Mouse (Mus musculus) lung, postnatal 14 days (tissue): ENCODE results near the gene Myh10.
"Not testable (repeated sequence)": the region's sequence is repeated elsewhere in the genome, so short reads cannot be mapped to it uniquely, and the experiment has no call there.

Experiments used
- DNase-seq: peaks from one replicate; pipeline ENCODE4 v3.0.0; 2021

Gene Myh10

DNA sequence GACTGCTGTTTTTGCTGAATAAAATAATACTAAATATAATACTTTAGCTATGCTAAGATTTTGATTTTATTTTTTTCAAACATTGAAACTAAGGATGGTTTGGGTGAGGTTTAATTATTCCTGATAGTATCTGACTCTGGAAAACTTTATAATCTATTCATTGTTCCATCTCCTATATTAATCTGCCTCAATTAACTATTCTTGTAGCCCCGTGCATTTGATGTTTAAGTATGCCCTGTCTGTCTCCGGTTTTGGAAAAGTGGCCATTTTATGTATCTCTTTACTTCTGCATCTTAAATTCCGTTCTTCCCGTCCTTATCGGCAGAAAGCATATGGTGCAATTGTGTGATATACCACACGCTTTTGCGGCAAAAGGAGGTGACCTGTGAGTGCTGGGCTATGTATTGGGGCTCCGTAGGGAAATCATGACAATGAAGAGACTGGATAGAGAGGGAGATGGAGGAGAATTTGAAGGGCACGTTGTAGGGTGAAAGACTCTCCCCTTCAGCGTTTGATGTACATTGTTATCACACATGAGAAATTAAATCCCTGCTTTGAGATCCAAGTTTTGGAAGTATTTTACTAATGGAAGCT is 2.2 kb downstream of the Myh10 start:
- DNase-seq, result no peak

DNA sequence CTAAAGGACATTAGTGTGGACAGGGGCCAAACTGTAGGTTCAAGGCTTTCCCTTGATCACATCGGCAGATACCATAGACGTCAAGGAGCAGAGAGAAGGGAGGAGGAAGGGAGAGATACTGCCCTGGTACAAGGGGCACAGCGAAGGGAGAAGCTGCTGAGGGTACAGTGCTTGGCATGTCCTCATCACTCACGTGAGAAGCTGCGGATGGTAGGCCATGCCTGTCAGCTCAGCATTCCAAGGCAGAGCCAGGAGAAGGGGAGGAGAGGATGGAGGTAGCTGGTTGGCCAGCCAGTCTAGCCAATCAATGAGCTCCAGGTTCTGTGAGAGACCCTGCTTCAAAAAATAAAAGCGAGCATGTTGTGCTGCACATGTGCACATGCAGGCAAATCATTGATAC is 11.0 kb downstream of the Myh10 start:
- DNase-seq, result no peak

DNA sequence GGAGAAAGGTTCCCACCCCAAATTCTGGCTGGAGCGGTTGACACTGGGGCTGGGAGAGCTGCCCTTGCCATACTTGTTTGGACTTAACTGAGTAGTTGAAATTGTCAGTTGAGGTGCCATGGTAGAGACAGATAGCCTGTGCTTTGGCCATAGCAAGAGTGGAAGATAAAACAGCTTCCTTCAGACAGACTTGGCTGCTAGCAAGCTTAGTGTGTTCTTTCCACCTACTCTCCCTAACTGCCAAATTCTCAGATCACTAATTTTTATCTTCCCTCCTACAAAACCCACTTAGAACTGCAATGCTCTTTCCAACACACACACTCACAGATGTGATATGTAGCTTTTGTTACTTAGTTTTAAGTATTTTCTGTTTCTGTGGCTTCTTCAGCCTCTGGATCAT is 12.0 kb downstream of the Myh10 start:
- DNase-seq, result no peak

DNA sequence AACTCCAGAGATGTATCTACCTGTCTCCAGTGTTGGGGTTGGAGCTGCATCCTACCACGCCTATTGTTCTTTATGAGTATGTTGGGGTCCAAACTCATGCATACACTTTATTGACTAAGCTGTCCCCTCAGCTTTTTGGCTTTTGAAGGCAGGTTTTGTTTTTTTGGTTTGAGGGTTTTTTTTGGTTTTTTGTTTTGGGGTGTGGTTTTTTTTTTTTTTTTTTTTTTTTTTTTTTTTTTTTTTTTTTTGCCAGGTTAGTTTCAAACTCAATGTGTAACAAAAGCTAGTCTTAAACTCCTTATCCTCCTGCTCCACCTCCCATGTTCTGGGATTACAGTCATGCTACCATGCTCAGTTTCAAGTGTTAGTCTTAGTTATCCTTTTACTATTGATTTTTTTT is 12.9 kb downstream of the Myh10 start:
- DNase-seq, result no peak

DNA sequence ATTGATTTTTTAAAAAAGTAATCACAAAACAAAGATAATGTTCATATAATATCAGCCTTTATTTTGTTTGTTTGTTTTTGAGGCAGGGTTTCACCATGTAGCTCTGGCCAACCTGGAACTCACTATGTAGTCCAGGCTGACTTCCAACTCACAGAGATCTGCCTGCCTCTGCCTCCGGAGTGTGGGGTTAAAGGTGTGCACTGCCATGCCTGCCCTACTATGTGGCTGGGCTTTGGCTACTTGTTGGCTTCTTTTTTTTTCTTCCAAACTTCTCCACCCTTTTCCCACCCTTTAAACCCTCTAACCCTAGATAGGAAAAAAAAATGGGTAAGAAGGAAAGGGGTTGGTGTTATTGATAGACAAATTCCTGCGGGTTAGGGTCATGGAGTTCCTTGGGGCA is 13.5 kb downstream of the Myh10 start:
- no peak for DNase-seq

DNA sequence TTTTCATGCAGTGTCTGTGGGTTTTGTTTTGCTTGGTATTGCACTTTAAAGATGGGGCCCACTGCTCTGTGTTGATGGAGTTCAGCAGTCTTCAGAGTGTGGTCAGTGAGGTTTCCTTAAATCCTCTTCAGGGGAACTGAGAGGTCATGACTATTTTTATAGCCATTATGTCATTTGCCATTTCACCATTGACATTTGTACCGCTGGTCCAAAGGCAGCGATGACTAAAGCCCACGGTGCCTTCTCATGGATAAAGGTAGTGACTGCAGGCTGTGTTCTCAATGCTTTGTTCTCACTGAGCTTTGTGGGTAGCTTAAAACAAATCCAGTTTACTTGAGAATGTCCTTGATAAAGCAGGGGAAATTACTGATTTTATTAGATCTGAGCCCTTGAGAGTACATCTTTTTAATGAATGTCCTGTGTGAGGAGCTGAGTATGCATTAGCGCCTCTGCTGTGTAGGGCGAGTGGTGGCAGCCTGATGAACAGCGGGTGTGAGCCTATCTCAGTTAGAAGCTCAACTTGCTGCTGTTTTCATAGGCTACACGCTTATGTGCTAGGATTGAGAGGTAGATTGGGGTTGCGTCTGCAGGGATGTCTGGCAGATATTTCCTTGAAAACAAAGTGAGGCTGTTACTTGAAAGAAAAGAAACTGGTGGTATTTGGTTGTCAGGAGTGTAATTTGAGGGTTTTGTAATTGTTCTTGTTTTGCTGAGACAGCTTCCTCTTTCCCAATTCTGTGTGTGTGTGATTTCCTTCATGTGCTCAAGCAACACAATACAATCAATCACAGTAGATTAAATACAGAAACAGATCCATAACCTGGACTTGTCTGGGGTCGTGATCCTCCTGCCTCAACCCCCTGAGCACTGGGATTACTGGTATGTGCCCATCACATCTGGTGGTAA is 15.4 kb downstream of the Myh10 start:
- DNase-seq, result no peak

DNA sequence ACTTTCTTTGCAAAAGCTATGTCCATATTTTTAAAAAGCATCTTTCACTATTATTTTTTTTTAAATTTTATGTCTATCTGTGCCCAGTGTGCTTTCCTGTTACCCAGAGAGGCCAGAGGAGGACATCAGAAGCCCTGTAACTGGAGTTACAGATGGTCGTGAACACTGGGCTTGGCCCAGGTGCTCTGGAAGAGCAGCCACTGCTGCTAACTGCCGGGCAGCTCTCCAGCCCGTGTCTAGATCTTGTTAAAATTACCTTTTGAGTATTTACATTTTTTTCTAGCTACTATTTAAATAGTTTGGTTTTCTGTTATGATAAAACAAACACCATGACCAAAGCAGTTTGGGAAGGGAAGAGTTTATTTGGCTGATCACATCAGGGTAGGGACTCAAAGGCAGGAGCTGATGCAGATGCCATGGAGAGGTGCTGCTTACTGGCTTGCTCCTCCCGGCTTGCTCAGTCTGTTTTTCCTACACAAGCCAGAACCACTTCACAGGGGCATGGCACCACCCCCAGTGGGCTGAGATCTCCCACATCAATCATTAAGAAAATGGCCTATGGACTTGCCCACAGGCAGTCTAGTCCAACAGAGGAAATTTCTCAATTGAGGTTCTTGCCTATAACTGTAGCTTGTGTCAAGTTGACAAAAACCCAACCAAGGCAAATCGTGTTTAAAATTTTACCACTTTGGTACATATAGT is 16.7 kb downstream of the Myh10 start:
- DNase-seq, result no peak

DNA sequence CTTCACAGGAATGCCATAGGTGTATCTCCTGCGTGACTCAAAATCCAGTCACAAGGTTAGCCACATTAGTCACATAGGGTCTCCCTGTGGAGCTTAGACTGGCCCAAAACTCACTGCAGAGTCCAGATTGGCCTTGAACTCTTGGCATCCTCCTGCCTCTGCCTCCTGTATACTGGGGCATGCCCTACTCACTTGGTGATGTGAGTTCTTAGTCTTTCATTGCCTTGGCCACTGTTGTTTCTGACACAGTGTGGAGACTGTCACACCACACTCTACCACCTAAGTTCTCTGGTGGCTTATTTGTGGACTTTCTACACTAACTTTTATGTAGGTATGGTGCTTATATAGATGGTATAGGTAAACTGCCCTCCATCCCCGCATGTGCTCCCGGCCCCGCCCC is 24.8 kb downstream of the Myh10 start:
- DNase-seq, result no peak

DNA sequence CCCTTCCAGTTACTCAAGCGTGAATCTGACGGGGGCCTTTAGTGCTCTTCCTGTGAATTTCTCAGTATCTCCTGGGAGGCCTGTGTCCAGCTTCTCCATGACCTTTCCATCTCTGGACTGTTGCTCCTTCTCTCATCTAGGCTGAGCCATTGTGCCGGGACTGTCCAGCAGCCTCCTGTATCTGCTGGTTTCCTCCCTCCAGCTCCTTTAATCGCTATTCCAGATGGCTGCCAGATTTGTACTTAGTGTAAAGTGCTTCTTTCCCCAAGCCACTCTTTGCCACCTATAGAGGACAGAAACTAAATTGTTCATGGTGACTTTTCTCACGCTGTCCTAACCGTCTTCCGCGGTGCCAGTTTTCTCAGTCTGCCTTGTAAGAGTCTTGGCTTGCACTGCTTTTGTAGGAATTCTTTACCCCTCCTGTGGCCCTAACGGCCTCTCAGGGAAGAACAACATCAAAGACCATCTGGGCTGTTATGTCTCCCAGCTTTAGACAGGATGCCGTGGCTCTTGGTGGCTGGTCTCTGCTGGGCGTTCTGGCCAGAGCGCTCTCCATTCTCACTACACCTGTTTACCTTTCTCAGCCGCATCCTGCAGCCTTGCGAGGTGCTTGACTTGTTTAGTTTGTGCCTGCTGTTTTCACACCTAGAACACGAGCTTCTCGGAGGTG is 25.9 kb downstream of the Myh10 start:
- DNase-seq, result no peak

DNA sequence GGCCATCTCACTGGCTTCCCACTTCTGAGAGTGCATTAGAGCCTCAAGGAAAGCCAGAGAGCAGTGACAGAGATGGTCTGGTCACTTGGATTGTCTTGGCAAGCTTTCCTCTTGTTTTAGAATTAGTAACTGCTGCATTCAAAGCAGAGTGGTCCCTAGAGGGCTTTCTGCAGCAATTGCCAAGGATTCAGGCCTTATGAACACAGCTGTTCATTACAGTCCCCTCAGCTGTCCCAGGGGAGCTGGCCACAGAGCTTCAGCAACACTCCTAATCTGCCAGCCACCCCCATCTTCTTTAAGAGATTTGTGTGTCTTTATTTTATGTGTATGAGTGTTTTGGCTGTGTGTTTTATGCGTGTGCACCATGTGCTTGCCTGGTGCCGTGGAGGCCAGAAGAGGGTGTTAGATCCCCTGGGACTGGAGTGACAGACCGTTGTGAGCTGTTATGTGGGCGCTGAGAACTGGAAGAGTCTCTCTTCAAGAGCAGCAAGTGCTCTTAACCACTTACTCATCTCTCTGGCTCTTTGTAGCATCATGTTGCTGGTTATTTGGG is 27.8 kb downstream of the Myh10 start:
- peak; percentile 20 for DNase-seq

DNA sequence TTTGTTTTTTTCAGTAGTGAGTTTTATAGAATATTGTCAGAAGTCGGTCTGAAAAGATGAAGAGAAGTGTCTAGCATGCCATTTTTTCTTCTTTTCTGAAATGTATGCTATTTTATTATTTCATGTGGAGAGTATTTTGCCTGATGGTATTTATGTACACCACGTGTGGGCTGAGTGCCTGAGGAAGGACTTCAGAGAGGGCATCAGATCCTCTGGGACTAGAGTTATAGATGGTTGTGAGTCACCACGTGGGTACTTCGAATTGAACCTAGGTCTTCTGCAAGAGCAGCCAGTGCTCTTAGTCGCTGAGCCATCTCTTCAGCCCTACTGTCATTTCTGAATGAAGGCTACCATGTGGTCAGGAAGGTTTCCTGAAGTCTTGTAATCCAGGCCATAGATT is 28.4 kb downstream of the Myh10 start:
- DNase-seq, result no peak

DNA sequence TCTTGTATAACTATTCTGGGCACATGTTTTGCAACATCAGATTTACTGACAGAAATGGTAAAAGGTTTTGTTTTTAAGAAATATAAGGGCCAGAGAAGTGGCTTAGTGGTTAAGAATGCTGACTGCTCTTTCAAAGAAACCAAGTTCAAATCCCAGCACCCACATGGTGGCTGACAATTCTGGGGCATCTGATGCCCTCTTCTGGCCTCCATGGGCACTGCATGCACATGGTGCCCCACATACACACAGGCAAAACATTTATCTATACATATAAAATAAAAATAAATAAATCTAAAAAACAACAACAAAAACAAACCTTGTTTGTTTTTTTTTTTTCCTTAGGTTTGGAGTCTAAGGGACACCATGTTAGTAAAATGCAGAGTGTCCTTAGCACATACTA is 32.8 kb downstream of the Myh10 start:
- peak; percentile 26 for DNase-seq

DNA sequence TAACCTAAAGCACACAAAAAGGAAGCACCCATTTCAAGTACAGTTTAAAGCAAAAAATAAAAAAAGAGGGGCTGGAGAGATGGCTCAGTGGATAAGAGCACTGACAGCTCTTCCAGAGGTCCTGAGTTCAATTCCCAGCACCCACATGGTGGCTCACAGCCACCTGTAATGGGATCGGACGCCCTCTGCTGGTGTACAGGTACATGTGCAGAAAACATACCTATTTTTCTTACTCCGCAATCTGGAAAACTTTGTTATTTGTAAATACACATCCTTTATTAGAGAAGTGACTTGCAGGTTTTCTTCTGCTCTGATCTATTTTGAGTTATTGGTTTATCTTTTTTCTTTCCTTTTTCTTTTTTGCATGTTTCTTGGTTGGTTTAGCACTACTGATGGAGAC is 37.3 kb downstream of the Myh10 start:
- no peak for DNase-seq

DNA sequence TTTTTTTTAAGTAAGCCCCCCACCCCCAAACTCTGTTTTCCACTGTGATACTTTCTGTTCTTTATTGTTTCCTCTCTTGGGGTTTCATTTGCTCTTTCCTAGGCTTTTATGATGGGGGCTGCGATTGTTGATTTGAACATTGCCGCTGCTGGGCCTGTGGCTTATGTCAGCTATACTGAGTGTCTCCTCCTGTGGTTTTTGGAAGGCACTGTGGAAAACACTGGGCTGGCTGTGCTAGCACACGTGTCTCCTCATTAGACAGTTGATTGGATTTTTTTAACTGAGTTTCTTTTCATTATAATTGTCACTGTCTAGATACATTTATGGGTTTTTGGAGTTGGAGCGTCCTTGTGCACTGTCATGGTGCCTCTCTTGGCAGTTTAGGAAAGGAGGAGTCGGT is 39.4 kb downstream of the Myh10 start:
- peak; percentile 13 for DNase-seq

DNA sequence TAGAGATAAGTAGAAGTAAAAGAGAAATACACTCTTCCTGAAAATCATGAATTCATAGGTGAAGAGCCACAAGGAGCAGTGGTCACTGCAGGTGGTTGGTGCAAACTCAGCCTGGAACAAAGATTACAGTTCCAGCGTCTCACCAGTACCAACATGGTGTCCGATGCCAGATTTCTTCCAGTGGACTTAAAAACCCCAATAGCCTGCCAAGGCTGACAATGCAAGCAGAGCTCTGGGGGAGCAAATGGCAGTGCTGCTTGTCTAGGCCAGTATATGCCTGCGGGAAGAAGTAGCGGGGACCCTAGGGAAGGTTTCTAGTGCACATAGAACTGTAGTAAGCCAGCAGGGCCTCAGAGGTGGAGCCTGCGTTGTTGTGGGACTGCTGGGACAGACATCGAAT is 40.7 kb downstream of the Myh10 start:
- no peak for DNase-seq

DNA sequence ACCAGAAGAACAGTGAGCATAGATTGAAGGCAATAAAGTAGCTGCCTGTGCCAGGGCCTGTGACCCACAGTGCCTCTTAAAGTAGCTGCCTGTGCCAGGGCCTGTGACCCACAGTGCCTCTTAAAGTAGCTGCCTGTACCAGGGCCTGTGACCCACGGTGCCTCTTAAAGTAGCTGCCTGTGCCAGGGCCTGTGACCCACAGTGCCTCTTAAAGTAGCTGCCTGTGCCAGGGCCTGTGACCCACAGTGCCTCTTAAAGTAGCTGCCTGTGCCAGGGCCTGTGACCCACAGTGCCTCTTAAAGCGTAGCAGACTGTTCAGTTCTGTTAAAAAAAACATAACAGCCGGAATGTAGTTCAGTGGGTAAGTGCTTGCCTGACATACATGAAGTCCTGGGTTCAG is 42.0 kb downstream of the Myh10 start:
- DNase-seq, result not testable (repeated sequence)

DNA sequence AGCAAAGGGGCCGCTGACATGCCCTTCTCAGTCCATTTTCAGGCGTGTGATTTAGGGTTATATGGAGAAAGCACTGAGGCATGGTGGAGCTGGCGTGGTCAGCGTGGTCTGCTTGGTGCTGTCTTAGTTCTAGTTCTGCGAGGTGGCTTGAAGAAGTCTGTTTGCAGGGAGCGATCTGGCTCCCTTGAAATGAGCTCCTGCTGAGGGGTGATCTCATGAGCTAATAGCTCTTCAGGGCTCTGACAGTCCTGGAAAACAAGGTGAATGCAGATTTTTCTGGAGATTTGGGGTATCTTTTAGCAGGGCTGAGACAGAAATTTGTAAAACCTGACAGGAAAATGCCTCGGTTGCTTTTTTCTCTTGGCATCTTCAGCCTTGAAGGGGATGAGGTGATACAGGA is 48.1 kb downstream of the Myh10 start:
- no peak for DNase-seq

DNA sequence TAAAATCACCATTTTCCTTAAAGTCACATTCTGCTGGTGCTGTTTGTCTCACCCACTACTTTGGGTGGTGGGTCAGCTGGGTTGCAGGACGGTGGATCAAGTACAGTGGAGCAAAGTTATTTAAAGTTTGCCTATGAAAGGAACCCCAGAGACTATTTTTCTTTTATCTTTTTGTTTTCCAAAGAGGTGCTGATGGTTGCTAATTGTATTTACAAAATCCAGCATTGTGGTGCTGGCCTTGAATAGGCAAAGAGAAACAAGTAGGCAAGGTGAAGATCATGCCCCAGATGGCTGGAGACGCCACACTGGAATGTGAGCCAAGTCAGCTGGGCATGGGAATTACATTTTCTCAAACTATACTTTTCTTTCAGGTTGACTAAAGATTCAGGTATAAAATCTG is 51.3 kb downstream of the Myh10 start:
- no peak for DNase-seq

DNA sequence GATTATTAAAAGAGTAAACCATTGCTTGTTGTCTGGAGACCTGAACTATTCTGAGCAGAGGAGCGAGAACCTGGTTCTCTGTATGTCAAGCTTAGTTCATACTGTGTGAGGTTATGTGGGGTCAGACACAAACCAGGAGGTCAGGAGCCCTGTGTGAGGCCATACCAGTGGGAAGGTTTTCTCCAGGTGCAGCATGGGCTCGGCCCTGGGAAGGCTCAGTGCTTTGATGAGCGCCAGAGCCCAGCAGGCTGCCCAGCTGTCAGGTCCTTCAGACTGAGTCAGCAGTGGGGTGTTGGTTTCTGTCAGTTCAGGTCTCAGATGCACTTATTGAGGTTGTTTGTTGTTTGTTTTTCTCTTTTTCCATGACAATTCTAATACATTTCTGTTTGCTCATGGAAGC is 52.8 kb downstream of the Myh10 start:
- no peak for DNase-seq

DNA sequence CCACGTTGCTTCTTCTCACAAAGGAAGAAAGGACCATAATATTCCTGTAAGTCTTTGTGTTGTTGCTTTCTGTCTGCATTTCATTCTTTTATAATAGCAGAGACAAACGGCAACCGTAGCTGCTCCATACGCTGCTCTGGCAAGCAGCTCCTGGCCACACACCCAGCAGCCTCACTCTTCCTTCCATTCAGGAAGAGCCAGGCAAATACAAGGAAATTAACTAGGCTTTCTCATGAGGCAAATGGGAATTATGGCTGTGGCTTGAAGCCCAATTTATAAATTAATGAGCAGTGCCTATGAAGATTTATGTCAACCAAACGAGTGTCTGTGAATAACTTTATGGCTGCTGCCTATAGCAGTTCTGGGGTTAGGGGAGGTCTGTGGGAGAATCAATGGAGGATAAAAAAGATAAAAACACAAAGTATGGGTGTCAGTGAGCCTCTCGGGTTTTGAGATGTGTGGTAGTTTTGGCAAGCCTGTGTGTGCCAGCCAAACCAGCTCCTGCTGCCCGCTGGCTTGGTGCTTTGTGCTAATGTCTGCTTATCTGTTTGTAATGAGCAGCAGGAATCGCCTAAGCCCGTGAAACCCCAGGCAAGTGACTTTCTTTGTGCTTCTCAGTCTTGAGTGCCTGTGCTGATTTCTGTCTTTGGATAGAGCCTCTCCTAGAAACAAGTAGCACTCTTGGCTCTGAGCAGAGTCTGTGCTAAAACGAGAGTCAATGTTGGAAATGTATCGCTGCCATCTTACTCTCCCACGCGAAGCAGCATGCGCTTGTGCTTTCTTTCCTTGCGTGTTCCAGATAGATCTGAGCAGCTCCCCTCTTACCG is 54.2 kb downstream of the Myh10 start:
- DNase-seq, result no peak

DNA sequence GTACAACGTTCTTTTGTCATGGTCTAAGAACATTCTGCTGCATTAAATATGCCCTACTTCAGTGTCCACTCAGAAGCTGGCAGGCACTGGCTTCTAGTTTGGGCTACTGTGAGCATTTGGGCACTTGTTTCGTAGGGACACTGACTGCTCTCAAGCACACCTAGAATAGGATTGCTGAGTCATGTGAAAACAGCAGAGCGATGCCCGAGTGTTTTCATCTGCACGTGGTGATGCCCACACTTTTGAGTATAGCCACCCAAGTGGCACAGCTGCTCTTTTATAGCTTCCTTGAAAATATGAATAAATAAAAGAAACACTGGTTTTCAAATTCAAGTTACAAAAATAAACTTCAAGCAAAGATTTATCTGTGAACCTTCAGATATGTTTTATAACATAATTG is 56.8 kb downstream of the Myh10 start:
- no peak for DNase-seq

DNA sequence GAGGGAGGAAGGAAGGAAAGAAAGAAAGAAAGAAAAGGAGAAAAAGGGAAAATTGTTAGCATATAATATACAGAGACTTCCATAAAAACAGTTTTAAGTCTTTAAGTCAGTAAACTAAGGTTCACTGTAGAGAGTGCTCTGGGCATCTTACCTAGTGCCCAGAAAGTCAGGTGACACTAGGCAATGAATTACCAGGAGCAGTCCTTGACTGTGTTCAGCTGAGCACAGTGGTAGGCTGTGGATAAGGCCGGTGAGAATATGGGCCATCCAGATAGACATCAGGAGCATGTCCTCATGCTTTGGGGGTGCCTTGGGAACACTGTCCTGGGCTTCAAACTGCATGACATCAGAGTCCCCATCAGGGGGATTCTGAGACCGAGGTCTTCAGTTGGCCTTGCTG is 58.8 kb downstream of the Myh10 start:
- DNase-seq, result no peak
